Mouse (Mus musculus) embryonic facial prominence, embryonic 11.5 days (tissue): ENCODE measurements around the gene Mios. TPM values are rescaled to one million over a fixed set of nuclear protein-coding genes. Genes with fewer than 3 reads are reported as not detected.

ENCODE experiments used
- ATAC-seq: fragments of 200-750 bp; cut with Nextera tagmentation; replicated peaks from 2 replicates; pipeline ENCODE4 v1.8.0; 2017; ENCODE audit warnings: low read depth; ENCODE audit not compliant: insufficient number of reproducible peaks, low FRiP score, low TSS enrichment
- DNase-seq: peaks from one replicate; pipeline ENCODE4 v3.0.0-alpha.2; 2015; ENCODE audit warnings: low spot score
- H3K27ac ChIP-seq: fragments of 300-500 bp; sonication (generic); replicated peaks from 2 replicates; pipeline ENCODE4 v1.5.1; 2014; ENCODE audit warnings: mild to moderate bottlenecking, low read depth, low read length, control low read depth
- H3K27me3 ChIP-seq: fragments of 300-500 bp; sonication (generic); 2 replicates; pipeline ENCODE4 v1.6.1; 2014; ENCODE audit warnings: mild to moderate bottlenecking, low read length, moderate library complexity, mixed read lengths; ENCODE audit not compliant: control insufficient read depth, insufficient read depth
- H3K36me3 ChIP-seq: fragments of 300-500 bp; sonication (generic); replicated peaks from 2 replicates; pipeline ENCODE4 v1.6.1; 2014; ENCODE audit warnings: low read depth, mild to moderate bottlenecking, low read length, moderate library complexity, mixed read lengths; ENCODE audit not compliant: control insufficient read depth, insufficient read depth
- H3K4me1 ChIP-seq: fragments of 300-500 bp; sonication (generic); 2 replicates; pipeline ENCODE4 v1.6.1; 2014; ENCODE audit warnings: low read length, mixed read lengths; ENCODE audit not compliant: control insufficient read depth, insufficient read depth
- H3K4me2 ChIP-seq: fragments of 300-500 bp; sonication (generic); 2 replicates; pipeline ENCODE4 v1.6.1; 2014; ENCODE audit warnings: low read depth, mild to moderate bottlenecking, control low read depth, low read length, moderate library complexity
- H3K4me3 ChIP-seq: fragments of 300-500 bp; sonication (generic); 2 replicates; pipeline ENCODE4 v1.5.1; 2014; ENCODE audit warnings: low read depth, low read length, control low read depth
- H3K9ac ChIP-seq: fragments of 300-500 bp; sonication (generic); replicated peaks from 2 replicates; pipeline ENCODE4 v1.6.1; 2014; ENCODE audit warnings: mild to moderate bottlenecking, control low read depth, low read length
- H3K9me3 ChIP-seq: fragments of 300-500 bp; sonication (generic); replicated peaks from 2 replicates; pipeline ENCODE4 v1.6.1; 2016; ENCODE audit warnings: mild to moderate bottlenecking, low read length, inconsistent platforms, mixed read lengths; ENCODE audit not compliant: control insufficient read depth
- WGBS: fragments of 180-500 bp; shearing (Covaris S2); extraction: QIAGEN DNeasy Blood & Tissue Kit; methylation state at CpG from one replicate; pipeline ENCODE4 v1.1.7; 2014; 5-methylcytosine and 5-hydroxymethylcytosine counted together
- polyA plus RNA-seq: library from polyadenylated mRNA; unstranded; fragments of >200 nt; fragmentation: Nextera tagmentation; extraction: Ambion mirVana; gene quantifications from 2 replicates; pipeline ENCODE4 v1.2.1, GENCODE M21; 2014

Mios gene
- polyA plus RNA-seq, 1 experiment from 2014 or later, result 36.3 TPM

DNA sequence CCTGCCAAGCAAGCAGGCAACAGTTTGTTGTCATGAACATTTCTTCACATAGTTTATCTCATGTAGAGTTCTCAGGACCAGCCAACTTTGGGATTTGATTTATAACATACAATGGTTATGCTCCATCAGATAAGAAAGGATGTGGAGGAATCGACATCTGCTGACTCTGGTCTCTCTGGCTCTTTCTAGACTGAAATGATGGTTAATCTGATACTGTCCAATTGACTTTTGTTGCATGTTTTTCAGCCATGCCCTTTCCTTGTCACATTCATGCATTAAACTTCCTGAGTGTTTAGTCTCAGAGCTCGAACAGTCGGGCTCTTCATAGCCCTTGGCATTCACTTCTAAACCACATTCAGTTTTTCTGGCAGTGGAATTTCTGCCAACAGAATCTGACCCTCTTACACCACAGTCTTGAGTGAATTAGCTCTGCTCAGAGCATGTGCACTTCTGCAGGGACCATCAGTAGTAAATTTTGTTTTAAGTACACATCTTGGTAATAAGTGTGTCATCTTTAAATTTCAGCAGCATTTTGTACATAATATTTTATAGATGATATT lies 76.5 kb downstream of the Mios start:
- Histone ChIP-seq H3K9me3 (no peaks in the 10 kb centered on the region), H3K27ac (no peak overlapping the region), H3K4me3 (no peak overlapping the region), H3K27me3 (no peaks in the 10 kb centered on the region), H3K9ac (no peak overlapping the region), H3K4me2 (no peak overlapping the region), H3K4me1 (no peaks in the 10 kb centered on the region), H3K36me3 (no peaks in the 10 kb centered on the region)
- ATAC-seq (no peak), DNase-seq (no peak)
- 78% methylated on average over 3 of the region's 3 CpGs for WGBS

Other genes with a start within 250 kb of the Mios start
- 0.17 and 0.34 TPM in 2 replicates for gene Col28a1, start 16.6 kb upstream of the Mios start, polyA plus RNA-seq
- 208 and 228 TPM in 2 replicates for gene Rpa3, start 50.0 kb downstream of the Mios start, polyA plus RNA-seq
- gene Umad1, start 50.1 kb downstream of the Mios start, polyA plus RNA-seq, result 19.7 and 22.6 TPM in 2 replicates
- 14.3 and 17.1 TPM in 2 replicates for gene Gm45062, start 50.2 kb downstream of the Mios start, polyA plus RNA-seq